ENCODE assay signal across 8 mouse cellular contexts in genomic region chr10:80323261-80324119, GRCm38 (mm10). TPM values are rescaled to one million over a fixed set of nuclear protein-coding genes. Genes with fewer than 3 reads are reported as not detected.
DNase-seq lines count a peak whose midpoint lies in the region; ATAC-seq and TF ChIP-seq lines count a peak whose summit lies in the region.

No protein-coding gene starts in this region.

- no peaks in the 10 kb centered on the region for H3K9me3 ChIP-seq in hindbrain, embryonic 16.5 days (ENCODE audit: control insufficient read depth, low read length)
- H3K9me3 ChIP-seq in liver, embryonic 12.5 days (replicated peaks) = no peaks in the 10 kb centered on the region

- H3K4me1 ChIP-seq in hindbrain, embryonic 16.5 days (ENCODE audit: control insufficient read depth, insufficient read depth, low read depth, low read length) = peaks cover 19% of the 10 kb centered on the region
- H3K4me1 ChIP-seq in liver, embryonic 12.5 days = peaks cover 74% of the 10 kb centered on the region
- H3K4me1 ChIP-seq in testis, adult 2 months (ENCODE audit: control insufficient read depth, insufficient read depth, low read length) = peaks cover 35% of the 10 kb centered on the region

- peak overlapping the region; percentile 58 for H3K4me3 ChIP-seq in hindbrain, embryonic 16.5 days (ENCODE audit: low read length)
- H3K4me3 ChIP-seq in liver, embryonic 12.5 days = peak overlapping the region; percentile 76
- peak overlapping the region; percentile 86 for H3K4me3 ChIP-seq in testis, adult 2 months (ENCODE audit: control insufficient read depth, low read depth, low read length)

- 0 out of 2 replicates have a peak, but pooled peaks cover 2% of the 10 kb centered on the region for H3K36me3 ChIP-seq in hindbrain, embryonic 16.5 days (ENCODE audit: control insufficient read depth, insufficient read depth, low read length)
- peaks cover 10% of the 10 kb centered on the region for H3K36me3 ChIP-seq in liver, embryonic 12.5 days
- H3K36me3 ChIP-seq in testis, adult 2 months (ENCODE audit: control insufficient read depth, insufficient read depth, low read length) = no peaks in the 10 kb centered on the region

- 1% methylated on average over 37 of the region's 46 CpGs for WGBS in hindbrain, embryonic 16.5 days
- under 1% methylated on average over 46 of the region's 46 CpGs for WGBS in liver, embryonic 12.5 days (ENCODE audit: insufficient replicate concordance)

- H3K4me2 ChIP-seq in hindbrain, embryonic 16.5 days (ENCODE audit: low read length) = peak overlapping the region; percentile 98
- peak overlapping the region; percentile 99 for H3K4me2 ChIP-seq in liver, embryonic 12.5 days

- peak overlapping the region; percentile 34; the same call in 1 of the 2 replicates for H3K27ac ChIP-seq in hindbrain, embryonic 16.5 days (ENCODE audit: low read depth, low read length)
- H3K27ac ChIP-seq in liver, embryonic 12.5 days = peak overlapping the region; percentile 88
- H3K27ac ChIP-seq in testis, adult 2 months (ENCODE audit: control insufficient read depth, insufficient read depth, low read depth, low read length) = no peak overlapping the region

- no peak for TF ChIP-seq CTCF in testis, adult 2 months (IDR thresholded peaks at IDR 0.05; ENCODE audit: control insufficient read depth, insufficient read depth, insufficient replicate concordance, low read depth, low read length)

- TF ChIP-seq POLR2A in testis, adult 2 months (IDR thresholded peaks at IDR 0.05; ENCODE audit: control insufficient read depth, low read depth, low read length) = peak; percentile 22; the same call in 1 of the 2 replicates

- peak; percentile 34 for ATAC-seq in hindbrain, embryonic 16.5 days
- ATAC-seq in liver, embryonic 12.5 days = peak; percentile 73
- ATAC-seq in monocyte, adult 5-6 weeks (replicated peaks; ENCODE audit: insufficient number of reproducible peaks, low FRiP score, low TSS enrichment, poor library complexity, severe bottlenecking) = 0 out of 2 replicates have a peak, but pooled peaks have one; percentile 29

- H3K9ac ChIP-seq in hindbrain, embryonic 16.5 days (ENCODE audit: low read depth, low read length) = peak overlapping the region; percentile 70
- peak overlapping the region; percentile 79 for H3K9ac ChIP-seq in liver, embryonic 12.5 days

- H3K27me3 ChIP-seq in hindbrain, embryonic 16.5 days (replicated peaks; ENCODE audit: control insufficient read depth, insufficient read depth, low read length) = no peaks in the 10 kb centered on the region
- H3K27me3 ChIP-seq in liver, embryonic 12.5 days (replicated peaks) = no peaks in the 10 kb centered on the region; the same call in 1 of the 2 replicates
- no peaks in the 10 kb centered on the region for H3K27me3 ChIP-seq in testis, adult 2 months (ENCODE audit: control insufficient read depth, insufficient read depth, low read length)

- DNase-seq in ZHBTc4 (ENCODE audit: low read depth, low spot score) = peak; percentile 55
- peak; percentile 84 for DNase-seq in cerebellum, adult 9-11 months
- DNase-seq in gastrocnemius, adult 8-10 months (ENCODE audit: low spot score in 2 of 2) = peak; percentile 66 to 77
- no peak for DNase-seq in layer of hippocampus, adult 9-11 months

RNA-seq across cellular contexts. Expression of gene 2310011J03Rik, which starts 3.2 kb away (rescaled TPM):
- 1 to 10 TPM; 5.4 to 8.9 (median 6.6) TPM for total RNA-seq in gastrocnemius, adult 8-10 months (2022)
- polyA plus RNA-seq in hindbrain, embryonic 16.5 days (2015; fragmentation: Nextera tagmentation; extraction: Ambion mirVana) = 31.7 and 32.8 TPM in 2 replicates
- polyA plus RNA-seq in liver, embryonic 12.5 days (2016; fragmentation: Nextera tagmentation; extraction: Ambion mirVana) = 46.0 and 46.7 TPM in 2 replicates
- total RNA-seq in monocyte, adult 5-6 weeks (2017) = 23.5 to 28.1 TPM (median 27.6 TPM) in 3 replicates
- polyA plus RNA-seq in testis, adult 2 months (2012; rRNA removed) = 11.3 and 13.1 TPM in 2 replicates

RNA-seq across cellular contexts. Expression of gene Pcsk4, which starts 5.8 kb away (rescaled TPM):
- total RNA-seq in gastrocnemius, adult 8-10 months (2022) = 1 to 10 TPM in 1 of 4 experiments, under 1 TPM in 3; 0.67 to 1.1 (median 0.91) TPM
- polyA plus RNA-seq in hindbrain, embryonic 16.5 days (2015; fragmentation: Nextera tagmentation; extraction: Ambion mirVana) = 8.1 and 8.5 TPM in 2 replicates
- polyA plus RNA-seq in liver, embryonic 12.5 days (2016; fragmentation: Nextera tagmentation; extraction: Ambion mirVana) = 6.9 and 7.2 TPM in 2 replicates
- total RNA-seq in monocyte, adult 5-6 weeks (2017) = 0.57 TPM in 1 of 3 replicates, not detected in the others
- 324 and 326 TPM in 2 replicates for polyA plus RNA-seq in testis, adult 2 months (2012; rRNA removed)

RNA-seq across cellular contexts. Expression of gene Reep6, which starts 6.3 kb away (rescaled TPM):
- total RNA-seq in gastrocnemius, adult 8-10 months (2022) = 1 to 10 TPM; 2.6 to 4.0 (median 3.2) TPM
- 7.5 and 7.6 TPM in 2 replicates for polyA plus RNA-seq in hindbrain, embryonic 16.5 days (2015; fragmentation: Nextera tagmentation; extraction: Ambion mirVana)
- 61.4 and 61.6 TPM in 2 replicates for polyA plus RNA-seq in liver, embryonic 12.5 days (2016; fragmentation: Nextera tagmentation; extraction: Ambion mirVana)
- not detected in 3 replicates for total RNA-seq in monocyte, adult 5-6 weeks (2017)
- 698 and 732 TPM in 2 replicates for polyA plus RNA-seq in testis, adult 2 months (2012; rRNA removed)

RNA-seq across cellular contexts. Expression of gene Adamtsl5, which starts 24.7 kb away (rescaled TPM):
- total RNA-seq in gastrocnemius, adult 8-10 months (2022) = 10 to 100 TPM; 22.6 to 30.4 (median 26.9) TPM
- 1.1 and 1.8 TPM in 2 replicates for polyA plus RNA-seq in hindbrain, embryonic 16.5 days (2015; fragmentation: Nextera tagmentation; extraction: Ambion mirVana)
- polyA plus RNA-seq in liver, embryonic 12.5 days (2016; fragmentation: Nextera tagmentation; extraction: Ambion mirVana) = 2.4 and 2.9 TPM in 2 replicates
- 0.10 to 0.43 TPM in 2 of 3 replicates, not detected in the other for total RNA-seq in monocyte, adult 5-6 weeks (2017)
- 3.3 and 4.1 TPM in 2 replicates for polyA plus RNA-seq in testis, adult 2 months (2012; rRNA removed)

RNA-seq across cellular contexts. Expression of gene Apc2, which starts 27.7 kb away (rescaled TPM):
- total RNA-seq in gastrocnemius, adult 8-10 months (2022) = under 1 TPM; 0.24 to 0.54 (median 0.31) TPM
- polyA plus RNA-seq in hindbrain, embryonic 16.5 days (2015; fragmentation: Nextera tagmentation; extraction: Ambion mirVana) = 139 and 149 TPM in 2 replicates
- 0.17 and 0.22 TPM in 2 replicates for polyA plus RNA-seq in liver, embryonic 12.5 days (2016; fragmentation: Nextera tagmentation; extraction: Ambion mirVana)
- total RNA-seq in monocyte, adult 5-6 weeks (2017) = 2.3 TPM in 1 of 3 replicates, not detected in the others
- 1.4 and 1.8 TPM in 2 replicates for polyA plus RNA-seq in testis, adult 2 months (2012; rRNA removed)

Comparison
In these comparisons a context has a peak if more than half of its experiments do, and no peak if none do; other contexts are left out.
1. RNA of gene Pcsk4, which starts 5.8 kb away (polyA plus RNA-seq): 324 to 326 TPM in testis, adult 2 months; 8.1 to 8.5 TPM in hindbrain, embryonic 16.5 days and 6.9 to 7.2 TPM in liver, embryonic 12.5 days; every median in the first group is over 10 times any median in the second.
2. RNA of gene Reep6, which starts 6.3 kb away (polyA plus RNA-seq): 698 to 732 TPM in testis, adult 2 months; 61.4 to 61.6 TPM in liver, embryonic 12.5 days and 7.5 to 7.6 TPM in hindbrain, embryonic 16.5 days; every median in the first group is over 10 times any median in the second.
3. Peak in every context shown above with its lines, with median percentiles within 50 percentile points of each other: ATAC-seq and H3K4me3 ChIP-seq.